Mouse (Mus musculus) layer of hippocampus, adult 9-11 months (tissue): ENCODE results near the gene Olfm1.
A peak's percentile ranks its signal among the peaks of the same experiment; 100 is the strongest.

Experiments used
- DNase-seq: peaks from one replicate; pipeline ENCODE4 v3.0.0; 2022

The Olfm1 gene

DNA sequence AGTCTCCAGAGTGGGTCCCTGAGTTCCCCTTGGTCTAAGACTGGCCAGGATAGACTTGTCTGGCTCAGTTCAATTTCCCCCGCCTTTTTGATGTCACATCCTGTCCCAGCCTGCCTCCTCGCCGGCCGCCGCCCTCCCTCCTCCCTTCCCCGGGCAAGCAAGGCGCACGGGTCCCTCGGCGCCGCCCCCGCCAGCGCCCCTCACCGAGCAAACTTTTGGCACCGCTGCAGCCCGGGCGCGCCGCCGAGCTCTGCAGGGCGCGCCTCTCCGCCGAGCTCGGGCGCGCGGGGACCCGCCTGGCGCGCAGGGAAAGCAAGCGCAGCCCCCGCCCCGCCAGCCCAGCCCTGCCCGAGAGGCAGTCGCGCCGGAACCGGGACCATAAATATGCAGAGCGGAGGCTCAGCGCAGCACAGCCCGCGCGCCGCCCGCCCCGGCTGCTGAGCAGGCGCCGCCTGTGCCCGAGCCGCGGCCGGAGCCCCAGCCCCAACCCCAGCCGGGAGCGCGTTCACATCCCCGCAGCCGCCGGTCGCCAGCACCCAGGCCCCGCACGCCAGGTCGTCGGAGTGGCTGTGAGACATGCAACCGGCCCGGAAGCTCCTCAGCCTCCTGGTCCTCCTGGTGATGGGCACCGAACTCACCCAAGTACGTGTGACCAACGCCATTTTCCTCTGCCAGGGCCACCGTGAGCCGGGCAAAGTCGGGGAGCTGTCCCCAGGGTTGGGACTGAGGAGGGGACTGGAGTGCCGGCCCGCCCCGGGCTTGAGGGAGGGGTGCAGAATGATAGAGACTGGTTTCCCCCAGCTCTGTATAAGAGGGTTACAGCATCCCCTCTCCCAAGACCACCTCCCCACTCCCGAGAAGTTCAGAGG is at the start of gene Olfm1:
Olfm1 (plus strand) TSS at position 172 of the 869 bp plus-strand sequence.
- DNase-seq = peak; percentile 77

DNA sequence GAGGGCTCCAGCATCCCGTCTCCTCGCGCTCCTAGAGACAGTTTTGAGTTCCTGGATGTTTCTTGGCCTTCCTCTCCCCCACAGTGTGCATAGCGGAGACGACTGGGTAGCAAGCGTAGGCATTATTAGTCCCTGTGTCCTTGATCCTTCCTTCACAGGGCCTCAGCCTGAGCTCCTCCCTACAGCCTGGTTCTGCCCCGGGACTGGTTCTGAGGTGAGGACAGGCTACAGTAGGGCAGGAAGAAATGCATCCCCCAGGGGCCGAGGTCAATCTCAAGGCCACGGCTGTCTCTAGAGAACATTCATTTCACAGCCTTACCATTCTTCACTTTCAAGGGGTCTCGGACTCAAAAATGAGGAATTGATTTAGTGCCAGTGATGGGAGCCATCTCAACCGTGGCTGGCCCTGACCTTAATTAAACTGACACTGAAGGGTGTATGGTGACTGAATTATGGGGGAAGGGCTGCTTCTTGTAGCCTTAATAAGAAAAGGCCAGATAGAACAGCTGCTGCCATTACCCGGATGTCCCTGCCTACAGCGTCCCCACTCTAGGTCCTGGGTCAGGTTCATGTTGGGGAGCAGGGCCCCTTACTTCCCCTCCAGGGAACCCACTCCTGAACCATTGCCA is 49.3 kb upstream of the Olfm1 start:
- no peak for DNase-seq

DNA sequence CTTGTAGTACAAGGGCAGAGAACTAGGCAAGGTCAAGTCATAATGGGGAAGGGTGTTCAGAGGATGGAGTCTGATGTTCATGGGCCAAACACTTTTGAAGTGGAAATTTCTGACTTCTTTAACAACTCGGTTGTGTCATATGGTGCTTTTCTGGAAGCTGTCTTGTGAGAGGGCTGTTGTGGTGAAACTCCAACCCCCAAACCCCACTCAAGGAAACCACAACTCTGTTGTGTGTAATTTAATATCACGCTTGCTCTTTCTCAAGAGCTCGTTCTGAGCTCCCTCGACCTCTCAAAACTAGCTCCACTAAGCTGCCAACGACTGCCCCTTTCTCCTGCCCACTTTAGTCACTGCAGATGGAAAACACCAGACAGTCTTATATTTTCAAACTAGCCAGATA is 47.1 kb upstream of the Olfm1 start:
- no peak for DNase-seq

DNA sequence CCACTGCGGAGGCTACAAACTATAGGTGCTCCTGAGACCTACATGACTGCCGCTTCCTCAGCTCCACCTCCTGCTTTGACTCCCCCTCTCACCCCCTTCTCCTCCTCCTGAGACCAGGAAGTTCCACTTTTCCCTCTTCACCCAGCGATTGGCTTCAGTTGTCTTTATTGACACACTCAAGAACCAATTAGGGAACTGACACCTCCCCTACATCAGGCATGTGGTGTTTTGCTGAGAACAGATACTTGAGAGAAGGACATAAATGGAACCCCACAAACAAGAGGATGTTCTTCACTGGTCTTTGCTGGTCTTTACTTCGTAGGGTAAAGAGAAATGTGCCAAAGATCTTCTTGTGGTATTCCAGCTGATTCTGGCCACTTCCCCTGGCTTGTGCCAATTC is 46.6 kb upstream of the Olfm1 start:
- no peak for DNase-seq

- no peak for DNase-seq
Measured at GRCm38 (mm10) chr2:28146685-28147084, 46.1 kb upstream of the Olfm1 start.

DNA sequence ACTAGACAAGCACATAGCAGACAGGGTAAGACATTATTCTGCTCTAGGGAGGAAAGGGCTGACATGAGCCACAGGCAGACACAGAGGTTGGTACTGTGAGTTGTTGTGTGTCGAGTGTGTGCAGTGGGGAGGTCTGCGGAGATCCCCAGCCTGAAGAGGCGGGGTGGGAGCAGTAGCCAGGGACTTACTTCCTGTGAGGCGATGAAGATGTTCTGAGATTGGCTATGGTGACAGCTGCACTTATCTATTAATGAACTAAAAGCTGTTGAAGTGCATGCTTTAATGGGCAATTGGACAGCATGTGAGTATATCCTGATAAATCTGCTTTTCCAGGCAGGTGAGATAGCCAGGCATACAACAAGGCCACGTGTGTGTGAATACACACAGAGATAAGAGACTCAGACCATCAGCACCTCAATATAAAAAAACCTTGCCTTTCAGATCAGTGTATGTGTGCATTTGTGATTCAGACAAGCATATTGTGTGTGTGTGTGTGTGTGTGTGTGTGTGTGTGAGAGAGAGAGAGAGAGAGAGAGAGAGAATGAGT is 45.5 kb upstream of the Olfm1 start:
- no peak for DNase-seq

- no peak for DNase-seq
Measured at GRCm38 (mm10) chr2:28149688-28150087, 43.1 kb upstream of the Olfm1 start.

DNA sequence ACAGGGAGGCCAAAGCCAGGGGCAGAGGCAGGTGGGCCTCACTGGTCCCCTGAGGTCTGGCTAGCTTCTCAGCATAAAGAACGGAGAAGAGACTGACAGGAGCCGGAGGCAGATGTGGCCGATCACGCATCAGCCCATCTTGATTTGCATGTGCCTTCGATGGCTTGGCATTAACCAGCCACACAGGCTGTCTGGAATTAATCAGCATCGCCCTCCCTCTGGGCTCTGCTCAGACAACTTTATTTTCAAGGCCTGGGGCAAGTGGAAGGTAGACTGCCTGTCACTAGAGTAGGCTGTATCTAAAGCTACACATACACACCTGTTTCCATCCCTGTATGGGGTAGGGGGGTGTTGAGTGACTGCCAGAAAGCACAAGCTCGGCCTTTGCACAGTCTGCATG is 32.2 kb upstream of the Olfm1 start:
- no peak for DNase-seq

DNA sequence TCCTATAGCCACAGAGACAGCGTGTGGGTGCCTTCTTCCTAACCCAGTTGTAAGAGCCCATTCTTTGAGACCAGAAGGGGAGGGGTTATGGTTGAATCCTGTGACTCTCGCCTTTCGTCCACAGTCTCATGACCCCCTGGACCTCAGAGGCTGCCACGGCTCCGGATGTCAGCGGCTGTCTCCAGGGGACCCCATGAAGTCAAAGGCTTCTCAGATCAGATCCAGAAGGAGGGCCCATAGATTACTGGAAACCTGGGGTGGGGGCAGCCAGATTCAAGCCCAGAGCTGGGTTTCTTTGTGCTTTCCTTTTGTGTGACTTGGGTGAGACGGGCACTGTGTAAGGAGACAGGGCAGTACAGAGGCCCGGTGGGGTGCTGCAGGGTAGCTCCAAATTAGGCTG is 27.2 kb upstream of the Olfm1 start:
- no peak for DNase-seq

- peak; percentile 91 for DNase-seq
Measured at GRCm38 (mm10) chr2:28169336-28169735, 23.5 kb upstream of the Olfm1 start.

DNA sequence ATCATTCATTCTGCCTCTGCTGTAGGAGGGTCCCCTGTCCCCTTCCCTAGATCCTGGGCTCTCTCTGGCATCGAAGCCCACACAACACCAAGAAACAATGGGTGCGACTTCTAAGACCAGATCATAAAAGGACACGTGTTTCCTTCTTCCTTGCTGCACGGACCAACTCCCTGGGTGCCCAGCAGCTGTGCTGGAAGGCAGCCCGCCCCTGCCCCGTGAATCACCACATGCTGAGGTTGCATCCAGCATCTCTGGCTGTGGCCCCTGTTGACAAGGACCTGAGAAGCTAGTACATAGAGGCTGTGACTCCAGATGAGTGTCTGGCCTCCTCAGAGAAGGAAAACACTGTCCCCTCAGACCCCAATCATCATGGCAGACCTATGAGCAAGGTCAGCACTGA is 20.8 kb upstream of the Olfm1 start:
- DNase-seq = no peak

DNA sequence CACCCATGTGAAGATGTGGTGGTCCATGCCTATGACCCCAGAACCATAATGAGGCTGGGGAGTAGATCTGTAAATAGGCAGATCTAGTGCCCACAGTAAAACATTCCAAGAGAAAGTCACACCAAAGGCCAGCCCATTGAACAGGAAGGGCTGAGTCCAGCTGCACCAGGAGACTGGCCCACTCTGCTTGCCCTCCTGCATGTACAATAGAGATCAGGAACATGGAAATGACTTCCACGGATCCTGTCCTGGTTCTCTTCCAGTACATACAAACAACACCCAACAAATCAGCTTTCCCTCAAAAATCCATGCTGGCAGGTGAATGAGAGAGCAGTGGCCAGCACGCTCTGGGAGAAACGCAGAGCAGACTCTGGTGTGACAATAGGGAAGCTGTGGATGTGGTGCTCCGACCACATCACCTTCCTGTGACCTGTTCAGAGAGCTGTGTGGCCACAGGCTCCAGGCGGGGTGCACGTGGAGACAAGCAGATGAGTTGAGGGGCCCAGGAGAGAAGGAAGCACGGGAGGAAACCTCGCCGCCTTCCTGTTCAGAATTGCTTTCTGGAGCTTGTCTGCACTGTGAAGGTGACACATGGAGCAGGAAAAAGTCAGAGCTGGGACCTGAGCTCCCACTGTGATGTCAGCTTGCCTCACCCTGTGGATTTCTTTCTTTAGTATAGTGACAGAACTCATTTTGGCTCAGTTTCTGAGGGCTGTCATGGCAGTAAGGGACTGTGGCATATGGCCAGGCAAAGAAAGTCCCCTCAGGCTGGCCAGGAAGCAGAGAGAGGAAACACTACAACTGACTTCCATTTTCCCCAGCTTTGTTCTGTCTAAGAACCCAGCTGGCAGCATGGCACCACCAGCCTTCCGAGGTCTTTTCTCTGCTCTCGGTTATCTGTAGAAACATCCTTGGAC is 19.3 kb upstream of the Olfm1 start:
- no peak for DNase-seq

- DNase-seq = no peak
Measured at GRCm38 (mm10) chr2:28174441-28174840, 18.4 kb upstream of the Olfm1 start.

- DNase-seq = no peak
Measured at GRCm38 (mm10) chr2:28178600-28178999, 14.2 kb upstream of the Olfm1 start.

GRCm38 (mm10) chr2:28180053-28180452 is 12.7 kb upstream of the Olfm1 start:
- DNase-seq = no peak

- no peak for DNase-seq
Measured at GRCm38 (mm10) chr2:28188398-28188944, 4.3 kb upstream of the Olfm1 start.

GRCm38 (mm10) chr2:28193690-28194087 is 897 bp downstream of the Olfm1 start:
- no peak for DNase-seq

DNA sequence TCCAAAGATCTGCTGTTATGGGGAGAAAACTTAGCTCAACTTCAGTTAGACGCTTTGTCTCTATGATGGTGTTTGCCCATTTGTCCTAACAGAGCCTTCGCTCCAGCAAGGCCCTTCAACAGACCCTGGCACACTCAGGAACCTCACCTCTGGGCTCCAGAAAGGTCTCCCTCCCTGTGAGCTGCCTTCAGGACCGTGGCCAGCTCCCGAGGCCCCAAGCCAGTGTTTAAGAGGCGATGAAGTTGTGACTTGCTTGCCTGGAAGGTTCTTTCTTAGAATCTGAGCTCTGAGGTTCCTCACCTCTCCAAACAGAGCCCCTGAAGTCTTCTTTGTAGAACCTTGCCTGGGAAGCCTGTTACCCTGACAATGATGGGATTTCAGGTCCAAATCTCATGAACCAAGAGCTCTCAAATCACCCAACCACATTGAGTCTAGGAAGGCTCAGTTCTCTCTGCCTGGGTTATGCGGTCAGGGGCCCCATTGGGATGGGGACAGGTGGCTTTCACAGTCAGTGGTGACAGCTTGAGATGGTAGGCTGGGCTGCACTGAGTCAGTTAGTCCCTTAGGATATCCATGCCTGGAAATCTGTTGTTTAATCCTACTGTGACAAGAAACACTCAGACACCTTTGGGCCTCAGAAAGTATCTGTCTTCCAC is 2.3 kb downstream of the Olfm1 start:
- DNase-seq = no peak

- DNase-seq = no peak
Measured at GRCm38 (mm10) chr2:28195726-28196125, 2.9 kb downstream of the Olfm1 start.

- DNase-seq = no peak
Measured at GRCm38 (mm10) chr2:28201441-28201841, 8.6 kb downstream of the Olfm1 start.

GRCm38 (mm10) chr2:28204167-28204566 is 11.4 kb downstream of the Olfm1 start:
- DNase-seq = peak; percentile 88
